Mouse (Mus musculus): ENCODE measurements around the gene Nek4.
A peak's percentile ranks its signal among the peaks of the same experiment; 100 is the strongest.

Gene Nek4

DNA sequence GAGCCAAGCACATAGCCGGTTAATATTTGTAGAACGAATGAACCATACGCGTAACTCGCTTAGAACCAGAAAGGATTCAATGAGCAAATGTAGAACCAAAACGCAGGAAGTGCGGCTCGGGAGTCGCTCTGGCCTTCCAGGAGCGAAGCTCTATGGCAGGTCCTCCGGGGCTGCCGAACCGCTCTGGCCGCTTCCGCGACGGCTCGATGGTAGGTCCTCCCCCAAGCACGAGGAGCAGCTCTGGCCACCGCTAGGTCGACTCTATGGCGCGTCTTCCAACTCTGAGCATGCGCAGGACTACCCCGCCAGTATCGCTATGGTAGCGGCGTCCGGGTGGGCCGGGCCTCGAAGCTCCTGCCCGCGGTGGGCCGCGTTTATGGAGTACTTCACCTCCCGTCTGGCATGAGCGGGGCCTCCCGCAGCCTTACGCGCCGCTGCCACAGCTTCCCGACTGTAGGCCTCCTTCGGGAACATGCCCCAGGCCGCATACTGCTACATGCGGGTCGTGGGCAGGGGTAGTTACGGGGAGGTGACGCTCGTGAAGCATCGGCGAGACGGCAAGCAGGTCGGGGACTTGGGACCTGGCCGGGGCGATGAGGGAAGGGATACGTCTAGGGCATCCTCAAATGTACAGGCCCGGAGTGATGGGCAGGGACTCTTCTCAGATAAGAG, at the start of gene Nek4:
Gene Nek4, plus strand, starts transcription at position 224 of the 672 bp plus-strand sequence.
- DNase-seq (ENCODE audit: low read depth, low spot score) = peak; percentile 90

- DNase-seq (ENCODE audit: low read depth, low spot score) = no peak
These were observed 48.5 kb upstream of the Nek4 start for GRCm38 (mm10) chr14:30902628-30903027.

DNA sequence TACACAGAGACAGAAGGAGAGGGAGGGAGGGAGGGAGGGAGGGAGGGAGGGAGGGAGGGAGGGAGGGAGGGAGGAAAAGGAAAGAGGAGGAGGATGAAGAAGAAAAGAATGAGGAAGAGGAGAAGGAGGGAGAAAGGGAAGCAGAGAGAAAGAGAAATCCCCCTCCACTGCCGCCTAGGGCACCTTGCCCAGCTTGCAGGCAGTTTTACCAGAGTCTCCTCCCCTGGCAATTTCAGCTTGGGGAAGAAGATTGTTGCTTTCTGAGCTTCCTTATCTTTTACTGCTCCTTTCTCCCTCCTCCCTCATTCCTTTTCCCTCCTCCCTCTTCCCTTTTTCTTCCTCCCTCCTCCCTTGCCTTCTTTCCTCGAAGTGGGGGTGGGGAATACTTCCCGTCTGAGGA, 48.1 kb upstream of the Nek4 start:
- no peak for DNase-seq (ENCODE audit: low read depth, low spot score)

DNA sequence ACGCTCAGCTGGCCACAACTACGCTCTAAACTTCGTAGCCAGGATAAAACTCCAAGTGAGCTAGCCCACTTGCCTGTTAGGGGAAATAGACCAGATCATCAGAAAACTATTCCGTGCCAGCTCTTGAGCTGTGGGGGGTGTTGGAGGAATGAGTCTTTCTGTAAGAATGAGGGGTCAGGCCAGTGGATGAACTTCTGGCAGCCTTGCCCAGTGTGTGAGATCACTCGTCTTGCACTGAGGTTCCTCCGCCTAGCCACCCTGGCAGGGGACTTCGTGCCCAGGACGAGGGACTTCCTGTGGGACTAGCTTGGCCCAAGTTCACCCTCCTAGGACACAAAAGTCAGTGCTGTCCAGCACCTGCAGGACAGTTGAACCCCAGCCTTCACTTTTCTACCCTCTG, 46.9 kb upstream of the Nek4 start:
- DNase-seq (ENCODE audit: low read depth, low spot score) = peak; percentile 82

- no peak for DNase-seq (ENCODE audit: low read depth, low spot score)
These were observed 45.2 kb upstream of the Nek4 start for GRCm38 (mm10) chr14:30906001-30906400.

GRCm38 (mm10) chr14:30907814-30908265, 43.3 kb upstream of the Nek4 start:
- peak; percentile 25 for DNase-seq (ENCODE audit: low read depth, low spot score)

- DNase-seq (ENCODE audit: low read depth, low spot score) = no peak
These were observed 40.0 kb upstream of the Nek4 start for GRCm38 (mm10) chr14:30911141-30911540.

DNA sequence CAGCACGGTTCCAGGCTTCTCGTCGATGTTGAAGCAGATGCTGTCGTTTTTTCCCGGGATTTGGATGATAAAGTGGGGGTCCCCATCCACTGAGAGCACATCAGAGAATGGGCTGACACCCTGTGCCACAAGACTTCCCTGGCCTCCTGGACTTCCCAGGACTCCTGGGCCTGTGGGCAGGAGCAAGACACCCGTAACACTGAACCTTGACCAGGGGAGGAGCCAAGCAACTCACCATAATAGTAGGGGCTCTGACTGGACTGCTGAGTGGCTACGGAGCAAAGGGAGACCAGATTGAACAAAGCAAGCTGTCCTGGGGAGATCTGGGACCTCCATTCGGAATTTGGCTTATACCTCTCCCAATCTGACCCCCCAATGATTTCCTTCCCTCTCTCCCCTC, 38.5 kb upstream of the Nek4 start:
- DNase-seq (ENCODE audit: low read depth, low spot score) = no peak

- no peak for DNase-seq (ENCODE audit: low read depth, low spot score)
These were observed 37.8 kb upstream of the Nek4 start for GRCm38 (mm10) chr14:30913404-30913803.

DNA sequence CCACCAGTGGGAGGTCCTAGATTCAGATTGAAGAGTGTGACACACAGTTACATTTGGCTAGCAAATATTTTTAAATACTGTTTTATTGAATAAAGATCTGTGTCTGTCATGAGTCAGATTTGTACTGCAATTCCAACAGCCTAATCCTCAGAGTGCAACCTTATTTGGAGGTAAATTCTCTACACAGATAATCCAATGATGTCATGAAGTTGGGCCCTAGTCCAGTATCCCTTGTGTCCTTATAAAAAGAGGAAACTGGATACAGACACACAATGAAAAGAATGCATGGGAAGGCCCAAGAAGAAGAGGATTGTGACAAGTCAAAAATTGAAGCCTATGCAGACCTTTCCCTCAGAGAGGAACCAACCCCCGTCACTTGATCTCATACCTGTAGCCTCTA, 34.7 kb upstream of the Nek4 start:
- peak; percentile 75 for DNase-seq (ENCODE audit: low read depth, low spot score)

DNA sequence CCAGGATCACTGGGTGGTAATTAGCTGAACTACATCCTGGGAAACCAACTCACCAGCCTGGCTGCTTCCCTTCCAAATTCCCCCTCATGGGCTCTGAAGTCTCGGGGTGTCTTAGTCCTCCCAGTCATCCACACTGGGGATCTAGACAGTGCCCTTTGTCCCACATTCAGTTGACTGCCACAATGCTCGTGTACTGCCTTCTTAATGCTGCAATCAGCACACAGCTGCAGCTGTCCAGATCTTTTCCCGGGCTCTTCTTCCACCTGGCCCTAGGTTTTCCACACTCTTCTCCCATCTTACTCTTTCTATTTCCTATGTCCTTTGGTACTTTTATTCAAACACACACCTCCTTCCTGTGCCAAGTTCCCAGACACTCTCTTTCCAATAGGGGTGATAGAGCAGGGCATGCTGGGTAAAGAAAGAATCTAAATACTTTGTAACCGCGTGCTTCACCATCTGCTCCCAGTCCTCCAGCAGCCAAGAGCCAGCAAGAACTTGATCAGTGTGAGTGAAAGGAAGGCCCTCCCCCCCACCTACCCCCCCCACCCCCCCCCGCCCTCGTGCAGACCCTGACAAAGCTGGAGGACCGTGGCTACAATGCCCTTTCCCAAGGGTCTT, 29.0 kb upstream of the Nek4 start:
- DNase-seq (ENCODE audit: low read depth, low spot score) = no peak

- no peak for DNase-seq (ENCODE audit: low read depth, low spot score)
These were observed 27.6 kb upstream of the Nek4 start, which contains the start of gene Itih3 for GRCm38 (mm10) chr14:30923375-30924105. Gene Itih3, minus strand, starts transcription at chr14:30923760.

- DNase-seq (ENCODE audit: low read depth, low spot score) = no peak
These were observed 25.7 kb upstream of the Nek4 start for GRCm38 (mm10) chr14:30925492-30925891.

GRCm38 (mm10) chr14:30930386-30930785, 20.8 kb upstream of the Nek4 start:
- no peak for DNase-seq (ENCODE audit: low read depth, low spot score)

GRCm38 (mm10) chr14:30933351-30933750, 17.8 kb upstream of the Nek4 start:
- DNase-seq (ENCODE audit: low read depth, low spot score) = no peak

GRCm38 (mm10) chr14:30942254-30942653, 8.9 kb upstream of the Nek4 start:
- DNase-seq (ENCODE audit: low read depth, low spot score) = no peak

GRCm38 (mm10) chr14:30943038-30943437, 8.1 kb upstream of the Nek4 start, which contains the start of gene Itih1:
Gene Itih1, minus strand, starts transcription at chr14:30943289.
- no peak for DNase-seq (ENCODE audit: low read depth, low spot score)

DNA sequence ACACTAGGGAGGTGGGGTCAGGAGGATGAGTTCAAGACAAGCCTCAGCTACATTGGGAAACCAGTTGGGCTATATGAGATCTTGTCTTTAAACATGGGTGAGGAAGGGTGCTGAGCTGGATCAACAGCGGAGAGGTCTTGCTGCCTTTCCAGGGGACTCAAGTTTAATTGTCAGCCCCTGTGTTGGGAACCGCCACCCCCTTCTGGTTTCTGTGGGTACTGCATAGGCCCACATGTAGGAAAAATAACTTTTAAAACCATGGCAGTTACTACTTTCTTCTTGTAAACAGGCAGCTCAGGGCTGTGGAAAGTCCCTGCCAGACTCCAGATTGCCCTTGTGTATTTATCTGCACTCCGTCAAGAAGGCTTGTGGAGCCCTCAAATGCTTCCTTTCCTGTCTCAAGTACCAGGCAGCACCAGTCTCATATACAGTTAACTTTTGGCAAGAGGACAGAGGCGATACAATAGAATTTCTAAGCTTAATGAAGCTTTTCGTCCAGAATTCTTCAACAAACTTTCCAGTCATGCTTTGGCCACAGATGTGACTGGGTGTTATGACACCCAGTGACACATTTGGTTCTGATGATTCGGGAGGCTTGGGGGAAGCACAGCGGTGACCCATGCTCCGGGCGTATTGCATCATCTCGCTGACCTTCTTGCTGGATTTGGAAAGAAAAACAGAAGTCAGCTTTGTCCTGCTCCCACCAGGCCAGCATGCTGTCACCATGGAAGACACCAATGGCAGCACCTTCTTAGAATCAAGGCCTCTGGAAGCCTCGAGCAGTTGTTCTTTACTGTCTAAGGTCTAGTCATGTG, 7.1 kb upstream of the Nek4 start:
- DNase-seq (ENCODE audit: low read depth, low spot score) = peak; percentile 65

DNA sequence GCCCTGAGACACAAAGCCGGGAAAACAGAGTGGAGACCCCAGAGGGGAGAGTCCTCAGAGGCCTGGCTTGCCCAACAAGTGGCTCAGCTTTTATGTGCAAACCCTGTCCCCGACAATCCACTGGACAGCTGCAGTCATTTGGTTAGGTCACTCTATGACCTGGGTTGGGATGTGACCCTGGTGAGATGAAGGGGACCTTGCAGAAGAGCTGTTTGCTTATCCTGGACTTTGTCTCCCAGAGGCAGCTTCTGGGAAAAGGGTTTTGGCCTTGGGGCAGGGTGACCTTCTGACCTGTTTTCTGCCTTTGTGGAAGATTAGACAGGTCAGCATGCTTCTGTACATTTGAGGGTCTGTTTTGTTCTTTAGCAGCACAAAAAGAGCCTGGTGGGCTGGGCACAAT, 6.4 kb upstream of the Nek4 start:
- DNase-seq (ENCODE audit: low read depth, low spot score) = no peak

- no peak for DNase-seq (ENCODE audit: low read depth, low spot score)
These were observed 1.2 kb upstream of the Nek4 start for GRCm38 (mm10) chr14:30949986-30950385.

DNA sequence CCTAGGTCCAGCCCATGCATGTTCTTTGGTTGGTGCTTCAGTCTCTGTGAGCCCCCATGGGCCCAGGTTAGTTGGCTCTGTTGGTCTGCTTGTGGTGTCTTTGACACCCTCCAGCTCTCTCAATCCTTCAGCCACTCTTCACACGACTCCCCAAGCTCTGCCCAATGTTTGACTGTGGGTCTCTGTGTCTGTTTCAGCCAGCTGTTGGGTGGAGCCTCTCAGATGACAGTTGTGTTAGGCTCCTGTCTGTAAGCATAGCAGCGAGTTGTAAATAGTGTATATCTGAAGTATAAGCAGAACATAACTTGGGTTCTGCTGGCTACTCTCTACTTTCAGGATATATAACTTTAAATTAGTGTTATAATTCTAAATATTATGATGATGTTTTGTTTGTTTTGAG, 7.3 kb downstream of the Nek4 start:
- DNase-seq (ENCODE audit: low read depth, low spot score) = no peak

- no peak for DNase-seq (ENCODE audit: low read depth, low spot score)
These were observed 7.9 kb downstream of the Nek4 start for GRCm38 (mm10) chr14:30959031-30959430.

Measured in 3T3-L1 (cell line).